Mouse (Mus musculus): ENCODE measurements around the gene Sarm1.

Sarm1 gene

DNA sequence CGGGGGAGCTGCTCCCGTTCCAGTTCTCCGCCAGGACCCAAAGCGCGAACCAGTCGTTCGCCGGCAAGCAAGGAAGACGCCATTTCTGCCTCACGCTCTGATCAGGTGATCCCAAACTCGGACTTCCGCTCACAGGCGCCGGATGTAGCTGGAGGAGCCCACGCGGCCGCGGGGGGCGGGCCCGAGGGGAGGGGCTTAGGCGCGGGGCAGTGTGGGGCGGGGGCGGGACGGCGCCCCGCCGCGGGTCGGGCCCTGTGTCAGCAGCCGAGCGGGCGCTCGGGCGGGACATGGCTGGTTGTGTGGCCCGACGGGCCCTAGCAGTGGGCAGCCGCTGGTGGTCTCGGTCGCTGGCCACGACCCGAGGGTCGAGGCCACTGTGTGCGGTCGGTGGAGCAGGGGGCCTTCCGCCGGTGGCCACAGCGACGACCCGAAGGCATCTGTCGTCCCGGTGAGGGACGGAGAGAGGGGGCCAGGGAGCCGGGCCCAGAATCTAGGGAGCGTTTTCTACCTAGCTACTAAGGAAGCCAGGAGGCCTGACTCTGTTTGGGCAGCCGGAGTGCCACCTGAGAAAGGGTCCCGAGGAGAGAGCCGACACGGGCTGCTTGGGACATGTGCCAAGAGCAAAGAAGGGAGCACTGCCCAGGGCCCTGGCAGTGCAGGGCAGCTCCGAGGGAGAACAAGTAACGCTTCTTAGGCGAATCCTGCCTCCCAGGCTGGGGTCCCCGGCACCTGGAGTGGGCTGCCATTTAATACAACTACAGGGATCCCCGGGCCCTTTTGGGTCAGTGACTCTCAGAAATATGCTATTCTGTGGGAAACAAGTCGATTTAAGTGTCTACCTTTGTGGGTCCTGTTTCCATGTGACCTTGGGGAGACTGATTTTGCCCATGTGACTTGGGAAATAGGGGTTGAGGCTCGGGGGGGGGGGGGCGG lies 14.7 kb upstream of the Sarm1 start, which contains the start of the genes Tmem199 and Poldip2:
TSS of gene Tmem199 (minus strand) at position 148 of the 933 bp plus-strand sequence.
TSS of gene Poldip2 (plus strand) at position 169 of the 933 bp plus-strand sequence.
- peak; percentile 91 for DNase-seq (ENCODE audit: extremely low read depth, insufficient read length, low spot score)

DNA sequence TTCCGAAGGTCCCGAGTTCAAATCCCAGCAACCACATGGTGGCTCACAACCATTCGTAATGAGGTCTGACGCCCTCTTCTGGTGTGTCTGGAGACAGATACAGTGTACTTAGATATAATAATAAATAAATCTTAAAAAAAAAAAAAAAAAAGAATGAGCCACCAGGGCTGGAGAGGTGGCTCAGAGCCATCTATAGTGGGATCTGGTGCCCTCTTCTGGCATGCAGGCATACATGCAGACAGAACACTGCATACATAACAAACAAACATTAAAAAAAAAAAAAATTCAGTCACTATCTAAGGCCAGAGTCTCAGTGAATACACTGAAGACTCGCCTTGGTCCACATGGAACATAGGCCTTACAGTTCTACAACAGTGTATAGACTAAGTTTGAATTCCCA lies 11.6 kb upstream of the Sarm1 start:
- no peak for DNase-seq (ENCODE audit: extremely low read depth, insufficient read length, low spot score)

GRCm38 (mm10) chr11:78505430-78505829 lies 7.9 kb upstream of the Sarm1 start:
- no peak for DNase-seq (ENCODE audit: extremely low read depth, insufficient read length, low spot score)

DNA sequence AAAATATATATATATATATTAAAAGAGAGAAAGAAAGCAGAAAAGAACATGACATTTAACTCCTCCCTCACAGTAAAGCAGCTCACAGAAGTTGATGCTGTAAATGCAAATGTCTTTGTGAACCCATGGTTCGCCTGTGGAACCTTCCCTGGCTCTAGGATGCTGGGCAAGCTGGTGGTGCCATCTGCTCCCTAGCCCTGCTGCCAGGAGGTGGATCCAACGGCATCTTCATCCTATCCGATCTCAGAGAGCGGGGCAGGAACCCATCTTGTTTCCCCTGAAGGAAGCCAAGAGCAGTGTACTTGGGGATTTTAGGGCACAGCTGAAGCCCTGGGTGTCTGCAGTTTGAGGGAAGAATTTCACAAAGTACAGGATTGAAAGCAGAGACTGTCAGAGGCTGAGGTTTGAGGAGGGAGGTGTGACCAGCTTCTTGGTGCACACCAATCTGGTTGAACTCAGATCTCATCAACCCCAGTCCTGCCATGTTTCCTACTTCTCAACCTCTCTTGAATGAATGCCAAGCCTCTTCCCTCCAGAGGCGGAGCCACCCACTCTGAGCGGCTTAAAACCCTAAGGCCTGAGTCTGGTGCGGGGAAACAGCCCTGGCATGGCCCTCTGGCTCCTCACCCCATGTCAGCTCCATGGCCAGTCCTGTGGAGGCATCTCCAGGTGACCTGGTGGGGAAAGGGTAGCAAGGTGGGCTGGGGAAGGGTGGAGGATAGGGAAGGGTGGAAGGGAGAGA lies 5.5 kb upstream of the Sarm1 start, which contains the start of gene Sebox:
TSS of gene Sebox (plus strand) at position 539 of the 742 bp plus-strand sequence.
- no peak for DNase-seq (ENCODE audit: extremely low read depth, insufficient read length, low spot score)

- DNase-seq (ENCODE audit: extremely low read depth, insufficient read length, low spot score) = no peak
Observed at GRCm38 (mm10) chr11:78501529-78501928, 4.0 kb upstream of the Sarm1 start.

DNA sequence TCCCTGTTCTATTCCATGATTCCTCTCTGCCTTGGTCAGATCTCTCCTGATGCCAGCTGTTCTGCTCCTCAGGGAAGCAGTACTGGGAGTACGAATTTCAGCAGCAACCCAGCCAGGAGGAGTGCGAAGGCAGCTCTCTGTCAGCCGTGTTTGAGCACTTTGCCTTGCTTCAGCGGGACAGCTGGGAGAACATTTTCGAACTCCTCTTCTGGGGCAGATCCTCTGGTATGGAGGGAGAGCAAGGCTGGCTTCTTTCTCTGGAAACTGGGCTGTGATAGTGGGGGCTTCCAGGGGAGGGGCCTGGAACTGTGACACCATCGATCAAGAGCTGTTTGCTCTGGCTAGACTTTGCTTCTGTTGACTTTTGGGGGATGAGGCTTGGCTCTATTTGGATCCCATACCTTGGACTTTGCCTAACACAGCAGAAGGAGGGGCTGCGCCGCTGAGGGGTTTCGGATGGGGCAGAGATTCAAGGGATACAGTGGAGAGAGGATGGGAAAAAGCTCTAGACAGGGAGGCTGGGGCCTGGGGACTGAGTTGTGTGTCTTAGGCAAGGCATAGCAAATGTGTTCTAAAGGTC lies 3.2 kb upstream of the Sarm1 start:
- DNase-seq (ENCODE audit: extremely low read depth, insufficient read length, low spot score) = no peak

GRCm38 (mm10) chr11:78499543-78499942 lies 2.0 kb upstream of the Sarm1 start:
- DNase-seq (ENCODE audit: extremely low read depth, insufficient read length, low spot score) = no peak

DNA sequence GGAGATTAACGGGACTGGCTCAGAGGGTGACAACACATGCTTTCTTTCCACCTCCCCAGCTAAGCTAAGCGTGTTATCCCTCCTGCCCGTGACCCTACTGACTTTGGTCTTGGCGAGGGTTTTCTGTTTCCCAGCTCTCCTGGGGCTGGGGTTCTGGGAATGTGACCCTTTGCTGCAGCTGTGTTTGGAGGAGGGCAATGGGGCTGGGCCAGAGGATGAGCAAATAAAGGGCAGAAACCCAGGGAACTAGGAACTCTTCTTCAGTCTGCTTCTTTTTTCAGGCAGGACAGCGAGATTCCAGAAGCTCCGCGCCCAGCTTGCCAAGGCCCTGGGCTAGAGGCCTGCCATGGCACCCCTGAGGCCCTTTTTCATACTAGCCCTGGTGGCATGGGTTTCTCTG lies 1.4 kb upstream of the Sarm1 start, which contains the start of gene Vtn:
TSS of gene Vtn (plus strand) at position 88 of the 400 bp plus-strand sequence.
- no peak for DNase-seq (ENCODE audit: extremely low read depth, insufficient read length, low spot score)

DNA sequence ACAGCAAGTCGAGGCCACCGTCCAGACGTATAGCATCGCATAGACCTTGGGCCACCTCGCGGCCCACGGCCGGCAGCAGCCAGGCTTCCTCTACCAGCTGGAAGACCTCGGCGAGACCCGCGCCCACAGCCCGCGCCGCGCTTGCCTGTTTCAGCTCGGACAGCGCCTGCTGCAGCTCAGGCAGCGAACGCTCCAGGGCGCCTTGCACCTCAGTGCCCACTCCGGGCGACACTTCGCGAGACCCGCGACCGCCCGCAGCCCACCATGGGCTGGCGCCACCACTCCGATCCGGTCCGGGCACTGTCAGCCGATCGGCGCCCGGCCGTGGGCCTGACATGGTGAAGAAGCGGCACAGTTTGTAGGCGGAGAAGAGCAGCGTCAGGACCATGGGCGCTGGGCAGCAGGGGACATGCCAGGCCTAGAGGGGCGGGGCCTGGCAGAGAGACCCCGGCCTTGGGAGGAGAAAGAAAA lies 448 bp downstream of the Sarm1 start:
- DNase-seq (ENCODE audit: extremely low read depth, insufficient read length, low spot score) = no peak

GRCm38 (mm10) chr11:78495904-78496303 lies 1.6 kb downstream of the Sarm1 start:
- DNase-seq (ENCODE audit: extremely low read depth, insufficient read length, low spot score) = no peak

GRCm38 (mm10) chr11:78490781-78491241 lies 6.7 kb downstream of the Sarm1 start:
- no peak for DNase-seq (ENCODE audit: extremely low read depth, insufficient read length, low spot score)

- peak; percentile 38 for DNase-seq (ENCODE audit: extremely low read depth, insufficient read length, low spot score)
Observed at GRCm38 (mm10) chr11:78488168-78488567, 9.4 kb downstream of the Sarm1 start.

- no peak for DNase-seq (ENCODE audit: extremely low read depth, insufficient read length, low spot score)
Observed at GRCm38 (mm10) chr11:78483639-78484038, 13.9 kb downstream of the Sarm1 start.

DNA sequence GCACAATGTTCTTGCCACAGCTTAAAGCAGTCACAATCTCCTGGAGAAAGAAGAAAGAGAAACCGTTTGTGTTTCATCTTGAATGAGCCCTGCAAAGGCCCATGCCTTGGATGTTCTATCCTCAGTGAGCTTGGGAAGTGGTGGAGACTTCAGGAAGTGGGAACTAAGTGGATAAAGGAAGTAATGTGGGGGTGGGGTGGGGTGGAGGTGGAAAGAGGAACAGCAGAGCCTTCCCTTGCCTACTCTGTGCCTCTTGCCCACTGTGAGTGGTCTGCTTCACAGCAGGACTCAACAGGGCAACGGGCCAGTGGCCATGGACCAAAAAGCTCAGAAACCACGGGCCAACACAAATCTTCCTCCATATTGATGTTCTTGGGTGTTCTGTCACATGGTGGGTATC lies 22.3 kb downstream of the Sarm1 start:
- no peak for DNase-seq (ENCODE audit: extremely low read depth, insufficient read length, low spot score)

- DNase-seq (ENCODE audit: extremely low read depth, insufficient read length, low spot score) = no peak
Observed at GRCm38 (mm10) chr11:78471326-78472103, 26.0 kb downstream of the Sarm1 start.

GRCm38 (mm10) chr11:78467932-78468331 lies 29.6 kb downstream of the Sarm1 start:
- DNase-seq (ENCODE audit: extremely low read depth, insufficient read length, low spot score) = no peak

GRCm38 (mm10) chr11:78467515-78467914 lies 30.0 kb downstream of the Sarm1 start:
- DNase-seq (ENCODE audit: extremely low read depth, insufficient read length, low spot score) = no peak

DNA sequence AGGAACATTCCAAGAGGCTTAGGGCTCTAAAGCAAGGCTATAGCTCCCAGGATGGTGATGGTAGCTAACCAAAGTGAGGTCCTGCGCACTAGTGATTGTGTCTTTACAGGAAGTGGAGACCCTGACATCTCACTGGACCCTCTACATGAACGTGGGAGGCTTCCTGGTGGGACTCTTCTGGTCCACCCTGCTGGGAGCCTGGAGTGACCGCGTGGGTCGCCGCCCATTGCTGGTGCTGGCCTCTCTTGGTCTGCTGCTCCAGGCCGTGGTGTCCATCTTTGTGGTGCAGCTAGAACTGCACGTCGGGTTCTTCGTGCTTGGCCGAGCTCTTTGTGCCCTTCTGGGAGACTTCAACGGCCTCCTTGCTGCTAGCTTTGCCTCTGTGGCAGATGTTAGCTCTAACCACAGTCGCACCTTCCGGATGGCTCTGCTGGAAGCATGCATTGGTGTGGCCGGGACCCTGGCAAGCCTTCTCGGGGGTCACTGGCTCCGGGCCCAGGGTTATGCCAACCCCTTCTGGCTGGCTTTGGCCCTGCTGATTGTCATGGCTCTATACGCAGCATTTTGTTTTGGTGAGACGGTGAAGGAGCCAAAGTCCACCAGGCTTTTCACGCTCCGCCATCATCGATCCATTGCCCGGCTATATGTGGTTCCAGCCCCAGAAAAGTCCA lies 31.2 kb downstream of the Sarm1 start:
- no peak for DNase-seq (ENCODE audit: extremely low read depth, insufficient read length, low spot score)

GRCm38 (mm10) chr11:78465568-78466180 lies 31.9 kb downstream of the Sarm1 start, which contains the start of gene Slc46a1:
TSS of gene Slc46a1 (plus strand) at chr11:78465697.
- DNase-seq (ENCODE audit: extremely low read depth, insufficient read length, low spot score) = peak; percentile 86

All from 3134 (cell line).